Comparison of ENCODE assay signal across 8 mouse cellular contexts in genomic region chr2:109694116-109694837, GRCm38 (mm10). TPM values are rescaled to one million over a fixed set of nuclear protein-coding genes. Genes with fewer than 3 reads are reported as not detected.
A peak's percentile ranks its signal among the peaks of the same experiment; 100 is the strongest.
DNase-seq lines count a peak whose midpoint lies in the region; ATAC-seq and TF ChIP-seq lines count a peak whose summit lies in the region.

No protein-coding gene starts in this region.

- H3K27ac ChIP-seq in liver, adult 2 months (replicated peaks; ENCODE audit: insufficient read depth, low read depth, low read length), result no peak overlapping the region
- no peak overlapping the region for H3K27ac ChIP-seq in hindbrain, embryonic 13.5 days
- no peak overlapping the region for H3K27ac ChIP-seq in midbrain, embryonic 15.5 days

- no peak for TF ChIP-seq CTCF in liver, adult 2 months (IDR thresholded peaks at IDR 0.05; ENCODE audit: low read depth, low read length)

- H3K36me3 ChIP-seq in liver, adult 2 months (ENCODE audit: control insufficient read depth, insufficient read depth, low read length), result no peaks in the 10 kb centered on the region
- H3K36me3 ChIP-seq in hindbrain, embryonic 13.5 days, result no peaks in the 10 kb centered on the region
- H3K36me3 ChIP-seq in midbrain, embryonic 15.5 days (replicated peaks), result no peaks in the 10 kb centered on the region

- H3K4me2 ChIP-seq in hindbrain, embryonic 13.5 days, result peak overlapping the region; percentile 74
- H3K4me2 ChIP-seq in midbrain, embryonic 15.5 days, result peak overlapping the region; percentile 82

- H3K4me1 ChIP-seq in liver, adult 2 months (ENCODE audit: control insufficient read depth, insufficient read depth, low read length), result peaks cover 2% of the 10 kb centered on the region; the same call in 1 of the 2 replicates
- peaks cover 42% of the 10 kb centered on the region for H3K4me1 ChIP-seq in hindbrain, embryonic 13.5 days (replicated peaks)
- peaks cover 41% of the 10 kb centered on the region for H3K4me1 ChIP-seq in midbrain, embryonic 15.5 days

- peak; percentile 34 for ATAC-seq in hindbrain, embryonic 13.5 days (ENCODE audit: low FRiP score)
- peak; percentile 22; the same call in 1 of the 2 replicates for ATAC-seq in midbrain, embryonic 15.5 days (replicated peaks)

- WGBS in liver, adult 2 months, result 1% methylated on average over 26 of the region's 26 CpGs
- WGBS in hindbrain, embryonic 13.5 days, result under 1% methylated on average over 26 of the region's 26 CpGs
- under 1% methylated on average over 26 of the region's 26 CpGs for WGBS in midbrain, embryonic 15.5 days

- H3K9ac ChIP-seq in liver, adult 2 months (ENCODE audit: low read depth, low read length), result peak overlapping the region; percentile 49
- H3K9ac ChIP-seq in hindbrain, embryonic 13.5 days, result peak overlapping the region; percentile 70
- peak overlapping the region; percentile 51; the same call in 1 of the 2 replicates for H3K9ac ChIP-seq in midbrain, embryonic 15.5 days

- no peaks in the 10 kb centered on the region for H3K9me3 ChIP-seq in hindbrain, embryonic 13.5 days
- H3K9me3 ChIP-seq in midbrain, embryonic 15.5 days, result no peaks in the 10 kb centered on the region

- H3K27me3 ChIP-seq in liver, adult 2 months (ENCODE audit: control insufficient read depth, insufficient read depth, low read length), result no peaks in the 10 kb centered on the region
- H3K27me3 ChIP-seq in hindbrain, embryonic 13.5 days, result peaks cover 28% of the 10 kb centered on the region
- peaks cover 4% of the 10 kb centered on the region; the same call in 1 of the 2 replicates for H3K27me3 ChIP-seq in midbrain, embryonic 15.5 days (replicated peaks)

- no peak for TF ChIP-seq POLR2A in liver, adult 2 months (IDR thresholded peaks at IDR 0.05; ENCODE audit: extremely low read depth, insufficient read depth, low read length)

- peak; percentile 46 for DNase-seq in liver, adult 2 months (ENCODE audit: extremely low read depth, low read depth, low spot score)
- no peak for DNase-seq in liver
- peak; percentile 36 for DNase-seq in cerebellum, adult 9-11 months
- DNase-seq in gastrocnemius, adult 18-20 months (ENCODE audit: low spot score), result no peak
- no peak for DNase-seq in frontal cortex, postnatal 14 days (ENCODE audit: low spot score in 2 of 2)
- no peak for DNase-seq in urinary bladder, postnatal 10 days (ENCODE audit: low spot score)

- peak overlapping the region; percentile 70 for H3K4me3 ChIP-seq in liver, adult 2 months (ENCODE audit: insufficient read depth, low read depth, low read length)
- peak overlapping the region; percentile 54 for H3K4me3 ChIP-seq in hindbrain, embryonic 13.5 days
- peak overlapping the region; percentile 72 for H3K4me3 ChIP-seq in midbrain, embryonic 15.5 days

- peaks cover 3% of the 10 kb centered on the region; the same call in 1 of the 2 replicates for H3K79me2 ChIP-seq in liver, adult 2 months (ENCODE audit: control insufficient read depth, insufficient read depth, low read length)

RNA-seq across cellular contexts. Expression of gene Bdnf, which starts 19.8 kb away (rescaled TPM):
- 0.83 and 0.87 TPM in 2 replicates for total RNA-seq in liver, adult 2 months (2014; rRNA removed)
- 0.09 and 0.41 TPM in 2 replicates for polyA plus RNA-seq in liver, adult 2 months (2012; rRNA removed)
- polyA plus RNA-seq in hindbrain, embryonic 13.5 days (2015; fragmentation: Nextera tagmentation; extraction: Ambion mirVana), result 3.6 and 4.0 TPM in 2 replicates
- 6.4 and 6.8 TPM in 2 replicates for polyA plus RNA-seq in midbrain, embryonic 15.5 days (2015; fragmentation: Nextera tagmentation; extraction: Ambion mirVana)
- total RNA-seq in gastrocnemius, adult 18-20 months (2021), result under 1 TPM; 0.25 to 0.33 TPM

Comparison
In these comparisons a context has a peak if more than half of its experiments do, and no peak if none do; other contexts are left out.
1. DNase-seq: peak in liver, adult 2 months (single experiment) and cerebellum, adult 9-11 months (single experiment); none in liver (single experiment), gastrocnemius, adult 18-20 months (single experiment), frontal cortex, postnatal 14 days (0 of 2) and urinary bladder, postnatal 10 days (single experiment).
2. Peak in every context shown above with its lines, with median percentiles within 50 percentile points of each other: H3K4me3 ChIP-seq and H3K9ac ChIP-seq.